Mouse (Mus musculus): ENCODE measurements at regions not wholly inside any gene's neighbourhood (a gene's known extent, or its start where the extent isn't known, plus 50 kb on each side); places are given as distances from the start of the nearest gene placed in this dataset.
A peak's percentile ranks its signal among the peaks of the same experiment; 100 is the strongest.
"Not testable (repeated sequence)": the region's sequence is repeated elsewhere in the genome, so short reads cannot be mapped to it uniquely, and the experiment has no call there.

DNA sequence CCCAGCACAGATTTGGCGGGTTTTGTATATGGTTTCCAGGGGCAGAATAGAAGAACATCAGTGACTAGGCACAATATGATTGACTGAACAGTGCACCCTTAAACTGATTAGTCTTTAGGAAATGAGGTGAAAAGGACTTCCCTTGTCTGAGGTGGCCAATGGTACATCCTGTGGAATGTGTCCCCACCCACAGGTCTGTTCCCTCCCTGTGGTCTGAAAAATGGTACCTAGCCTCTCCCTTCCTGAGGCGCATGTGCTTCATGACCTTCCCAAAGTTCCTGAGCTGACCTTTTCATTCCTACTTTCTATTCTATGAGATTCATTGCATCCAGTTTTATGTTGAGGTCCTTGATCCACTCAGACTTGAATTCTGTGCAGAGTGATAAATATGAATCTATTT is 76.0 kb downstream of the Zfp97 start:
- not testable (repeated sequence) for DNase-seq (ENCODE audit: extremely low read depth, low read depth)

DNA sequence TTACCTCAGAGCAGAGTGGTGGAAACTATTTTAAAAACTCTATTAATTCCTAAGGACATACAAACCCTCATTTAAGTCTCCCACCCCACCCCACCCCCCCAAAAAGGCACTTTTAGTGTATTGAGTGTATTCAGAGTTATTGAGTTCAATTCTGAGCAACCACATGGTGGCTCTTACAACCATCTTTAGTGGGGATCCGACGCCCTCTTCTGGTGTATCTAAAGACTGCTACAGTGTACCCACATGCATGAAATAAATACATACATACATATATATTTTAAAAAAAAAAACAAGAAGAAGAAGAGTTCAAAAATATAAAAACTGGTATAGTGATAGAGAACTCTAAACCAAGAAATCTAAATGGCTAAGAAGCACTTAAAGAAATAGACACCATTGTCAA is 107.9 kb downstream of the Zfp97 start:
- no peak for DNase-seq (ENCODE audit: extremely low read depth, low read depth)

DNA sequence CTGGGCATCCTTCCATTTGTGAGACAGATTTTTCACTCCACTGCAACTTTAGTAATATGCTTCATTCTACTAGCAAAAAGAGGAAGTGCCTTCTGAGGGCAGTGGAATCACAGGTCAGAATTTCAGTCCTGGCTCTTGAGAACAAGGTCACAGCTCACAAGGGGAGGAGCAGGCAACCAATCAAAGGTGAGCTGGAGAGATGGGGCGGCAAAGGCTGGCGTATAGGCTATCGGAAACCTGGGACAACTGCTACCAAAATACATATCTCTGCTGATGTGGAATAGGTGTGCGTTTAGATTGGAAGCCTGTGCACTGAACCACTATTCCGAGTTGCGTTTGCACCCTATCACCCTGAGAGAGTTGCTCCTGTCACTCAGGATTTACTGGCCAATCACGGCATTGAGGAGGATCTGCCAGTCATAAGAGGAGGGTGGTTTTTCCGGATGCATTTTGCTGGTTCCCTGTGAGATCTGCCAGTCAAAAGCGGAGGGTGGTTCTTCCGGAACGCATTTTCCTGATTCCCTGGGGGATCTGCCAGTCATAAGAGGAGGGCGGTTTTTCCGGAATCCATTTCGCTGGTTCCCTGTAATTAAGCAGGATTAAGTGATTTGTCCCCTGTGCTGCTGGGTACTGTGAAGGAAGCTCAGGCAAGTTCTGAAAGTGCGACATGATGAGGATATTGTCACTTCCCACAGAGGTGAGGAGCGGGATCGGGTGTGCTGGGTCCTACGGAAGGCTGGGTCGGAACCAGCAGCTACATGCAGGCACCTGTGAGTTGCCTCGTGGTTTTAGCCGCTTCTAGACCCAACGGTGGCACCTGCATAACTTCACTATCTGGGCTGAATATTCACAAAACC is 113.3 kb downstream of the Zfp97 start:
- peak; percentile 100 for DNase-seq (ENCODE audit: extremely low read depth, low read depth)

DNA sequence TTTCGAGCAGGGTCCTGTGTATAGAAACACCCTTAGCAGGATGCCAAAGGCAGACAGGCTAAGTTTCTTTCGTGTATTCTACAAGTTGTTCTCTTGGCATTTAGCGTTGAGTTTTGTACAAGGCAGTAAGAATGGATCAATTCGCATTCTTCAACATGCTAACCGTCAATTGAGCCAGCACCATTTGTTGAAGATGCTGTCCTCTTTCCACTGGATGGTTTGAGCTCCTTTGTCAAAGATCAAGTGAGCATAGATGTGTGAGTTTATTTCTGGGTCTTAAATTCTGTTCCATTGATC is 113.9 kb downstream of the Zfp97 start:
- DNase-seq (ENCODE audit: extremely low read depth, low read depth), result peak; percentile 36
